Mouse (Mus musculus) stomach, postnatal 0 days (tissue): ENCODE results near the gene Trpv2.
"Not testable (repeated sequence)": the region's sequence is repeated elsewhere in the genome, so short reads cannot be mapped to it uniquely, and the experiment has no call there.

Source experiments
- CTCF ChIP-seq: IDR thresholded peaks from 2 replicates; pipeline ENCODE4 v1.5.1; 2016; ENCODE audit warnings: antibody characterized with exemption, low read depth, mild to moderate bottlenecking, moderate library complexity
- EP300 ChIP-seq: optimal IDR thresholded peaks from 2 replicates; pipeline ENCODE3; 2016; ENCODE audit warnings: antibody characterized with exemption

- TF ChIP-seq CTCF, EP300: not testable (repeated sequence)
These were observed 75.5 kb downstream of the Trpv2 start for GRCm38 (mm10) chr11:62649803-62650202.
